Mouse (Mus musculus): ENCODE data around the gene Stk40.
A peak's percentile ranks its signal among the peaks of the same experiment; 100 is the strongest.

- TF ChIP-seq POLR2A (IDR thresholded peaks at IDR 0.05; ENCODE audit: control insufficient read depth, low read depth, low read length) (no peak), CTCF (IDR thresholded peaks at IDR 0.05; ENCODE audit: control insufficient read depth, insufficient read depth, insufficient replicate concordance, low read depth, low read length) (peak; percentile 98; the same call in 1 of the 2 replicates)
Measured at GRCm38 (mm10) chr4:126156617-126157016, 52.9 kb downstream of the Stk40 start.
